Mouse (Mus musculus): ENCODE measurements around the gene H13.

DNA sequence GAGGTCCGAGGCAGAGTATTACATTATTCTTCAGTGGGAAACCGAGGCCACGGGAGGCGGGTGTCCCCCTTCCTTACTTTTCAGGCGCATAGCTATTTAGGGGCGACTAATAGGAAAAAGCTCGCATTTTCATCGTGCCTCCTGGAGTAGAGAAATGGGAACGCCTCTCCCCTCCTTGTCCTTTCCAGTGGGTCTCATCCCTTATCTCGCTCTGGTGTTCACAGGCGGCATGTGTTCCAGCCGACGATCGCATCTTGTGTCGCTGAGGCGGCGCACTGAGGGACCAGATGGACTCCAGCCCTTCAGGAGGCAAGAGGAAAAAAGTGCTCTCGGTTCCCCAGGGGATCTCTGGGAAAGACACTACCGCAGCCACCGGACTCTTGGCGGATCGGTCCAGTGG is 67.5 kb downstream of the H13 start:
- TF ChIP-seq POLR2A (IDR thresholded peaks at IDR 0.05; ENCODE audit: low read depth, low read length) (no peak), CTCF (conservative IDR thresholded peaks at IDR 0.05; ENCODE audit: insufficient read depth, insufficient read length, low read depth, low read length) (no peak)
